Mouse (Mus musculus): ENCODE measurements around the gene Fry.

DNA sequence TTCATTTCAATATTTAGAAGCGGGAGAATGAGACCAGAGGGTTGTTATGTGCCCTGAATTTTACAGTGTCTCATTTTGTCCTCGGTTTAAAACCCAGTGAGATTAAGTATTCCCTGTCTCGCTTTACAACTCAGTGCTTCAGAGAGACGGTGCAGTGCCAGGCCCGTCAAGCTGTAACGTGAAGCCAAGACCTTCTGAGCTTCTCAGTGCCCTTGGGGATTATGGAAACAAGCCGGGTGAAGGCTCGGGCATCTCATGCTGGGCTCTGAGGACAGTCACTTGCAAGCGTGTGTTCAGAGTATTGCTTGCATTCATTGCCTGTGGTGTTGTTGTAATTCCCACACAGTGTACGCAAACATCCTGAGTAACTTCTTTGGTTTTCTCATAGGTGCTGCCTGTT, 218.0 kb downstream of the Fry start:
- TF ChIP-seq CTCF (IDR thresholded peaks at IDR 0.05) (no peak), POLR2A (IDR thresholded peaks at IDR 0.05; ENCODE audit: insufficient read depth, low read depth, low read length) (no peak), EP300 (IDR thresholded peaks at IDR 0.05; ENCODE audit: insufficient read depth, low read depth, low read length) (no peak)
